ENCODE assay signal across 18 mouse cellular contexts in the genomic region with DNA sequence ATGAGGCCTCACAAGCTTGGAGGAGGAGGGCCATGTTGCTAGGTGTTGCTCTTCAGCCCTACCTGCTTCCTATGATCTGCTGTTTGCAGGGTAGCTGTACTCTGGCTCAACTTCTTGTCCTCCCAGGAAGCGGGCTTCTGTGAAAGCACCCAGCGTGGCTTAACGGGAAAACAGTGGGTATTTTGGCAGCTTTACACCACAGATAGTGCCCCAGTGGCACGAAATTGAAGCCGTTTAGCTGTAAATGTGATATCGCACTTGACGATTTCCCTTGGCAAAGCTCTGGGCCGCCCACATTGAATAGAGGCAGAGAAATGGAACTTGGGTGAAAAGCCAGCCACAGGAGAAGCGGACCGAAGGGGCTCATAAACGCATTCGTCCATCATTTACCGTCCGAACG.
DNase-seq lines count a peak whose midpoint lies in the region; ATAC-seq lines count a peak whose summit lies in the region.
"Had no signal": no experiment of that assay in that cellular context is flagged by ENCODE, and none has a peak within 500 bp of the region (broad histone marks: within the 10 kb centered on the region; RNA-seq: fewer than 3 reads in every experiment).

No protein-coding gene starts in this region.

- H3K9me3 ChIP-seq in kidney, embryonic 16.5 days (ENCODE audit: low read length), result no peaks in the 10 kb centered on the region
- H3K9me3 ChIP-seq in neural tube, embryonic 13.5 days, result no peaks in the 10 kb centered on the region
- no peaks in the 10 kb centered on the region for H3K9me3 ChIP-seq in neural tube, embryonic 15.5 days (replicated peaks)
- H3K9me3 ChIP-seq: heart, embryonic 10.5 days; liver, embryonic 13.5 days; lung, embryonic 15.5 days had no signal

- H3K4me3 ChIP-seq in kidney, embryonic 16.5 days (ENCODE audit: low read length), result peak overlapping the region; percentile 14; the same call in 1 of the 2 replicates
- no peak overlapping the region for H3K4me3 ChIP-seq in neural tube, embryonic 13.5 days
- no peak overlapping the region for H3K4me3 ChIP-seq in neural tube, embryonic 15.5 days (replicated peaks)
- H3K4me3 ChIP-seq: heart, embryonic 10.5 days; liver, embryonic 13.5 days; lung, embryonic 15.5 days had no signal

- no peaks in the 10 kb centered on the region for H3K36me3 ChIP-seq in kidney, embryonic 16.5 days (ENCODE audit: insufficient read depth, low read length)
- no peaks in the 10 kb centered on the region for H3K36me3 ChIP-seq in neural tube, embryonic 13.5 days
- H3K36me3 ChIP-seq in neural tube, embryonic 15.5 days, result no peaks in the 10 kb centered on the region
- H3K36me3 ChIP-seq: heart, embryonic 10.5 days; liver, embryonic 13.5 days; lung, embryonic 15.5 days had no signal

- 35% methylated on average over 15 of the region's 15 CpGs for WGBS in kidney, embryonic 16.5 days
- 52% methylated on average over 15 of the region's 15 CpGs for WGBS in neural tube, embryonic 13.5 days
- WGBS in neural tube, embryonic 15.5 days, result 33% methylated on average over 15 of the region's 15 CpGs

- no peak overlapping the region for H3K9ac ChIP-seq in kidney, embryonic 16.5 days (replicated peaks; ENCODE audit: low read length)
- H3K9ac ChIP-seq in neural tube, embryonic 13.5 days, result no peak overlapping the region
- H3K9ac ChIP-seq in neural tube, embryonic 15.5 days (replicated peaks), result 0 out of 2 replicates have a peak overlapping the region, but pooled peaks have one; percentile 6
- H3K9ac ChIP-seq: liver, embryonic 13.5 days; lung, embryonic 15.5 days had no signal

- H3K4me2 ChIP-seq in kidney, embryonic 16.5 days (replicated peaks; ENCODE audit: low read depth, low read length), result peak overlapping the region; percentile 46
- 0 out of 2 replicates have a peak overlapping the region, but pooled peaks have one; percentile 18 for H3K4me2 ChIP-seq in neural tube, embryonic 13.5 days
- peak overlapping the region; percentile 41 for H3K4me2 ChIP-seq in neural tube, embryonic 15.5 days
- H3K4me2 ChIP-seq: liver, embryonic 13.5 days; lung, embryonic 15.5 days had no signal

- ATAC-seq in frontal cortex, adult (ENCODE audit: low TSS enrichment), result peak; percentile 38
- no peak for ATAC-seq in kidney, embryonic 16.5 days (ENCODE audit: low FRiP score, low TSS enrichment)
- no peak for ATAC-seq in neural tube, embryonic 13.5 days (ENCODE audit: low read depth)
- peak; percentile 40 for ATAC-seq in neural tube, embryonic 15.5 days (ENCODE audit: low FRiP score)
- ATAC-seq: activated CD4-positive, CD25-positive, alpha-beta regulatory T cell, adult 4 months; inflammation-experienced regulatory T-cells, adult 6 months; Patski had no signal

- H3K27ac ChIP-seq in kidney, embryonic 16.5 days (ENCODE audit: low read length), result 0 out of 2 replicates have a peak overlapping the region, but pooled peaks have one; percentile 44
- no peak overlapping the region for H3K27ac ChIP-seq in neural tube, embryonic 13.5 days (replicated peaks)
- no peak overlapping the region for H3K27ac ChIP-seq in neural tube, embryonic 15.5 days (replicated peaks)
- H3K27ac ChIP-seq: heart, embryonic 10.5 days; liver, embryonic 13.5 days; lung, embryonic 15.5 days had no signal

- H3K27me3 ChIP-seq in kidney, embryonic 16.5 days (ENCODE audit: insufficient read depth, low read length), result 0 out of 2 replicates have a peak, but pooled peaks cover 2% of the 10 kb centered on the region
- no peaks in the 10 kb centered on the region for H3K27me3 ChIP-seq in neural tube, embryonic 13.5 days
- H3K27me3 ChIP-seq in neural tube, embryonic 15.5 days (replicated peaks), result no peaks in the 10 kb centered on the region
- H3K27me3 ChIP-seq: liver, embryonic 13.5 days; lung, embryonic 15.5 days; Patski had no signal

- peaks cover 16% of the 10 kb centered on the region for H3K4me1 ChIP-seq in kidney, embryonic 16.5 days (ENCODE audit: insufficient read depth, low read length)
- peaks cover 28% of the 10 kb centered on the region for H3K4me1 ChIP-seq in neural tube, embryonic 13.5 days (replicated peaks)
- peaks cover 17% of the 10 kb centered on the region for H3K4me1 ChIP-seq in neural tube, embryonic 15.5 days
- H3K4me1 ChIP-seq: heart, embryonic 10.5 days; liver, embryonic 13.5 days; lung, embryonic 15.5 days had no signal

- DNase-seq in frontal cortex, postnatal 36 days (ENCODE audit: low spot score in 2 of 2), result no peak
- no peak for DNase-seq in kidney, adult 9 months
- DNase-seq in neural tube, embryonic 10.5 days (ENCODE audit: extremely low spot score, low spot score), result no peak
- no peak for DNase-seq in adipocyte (ENCODE audit: low spot score)
- DNase-seq: adrenal gland, postnatal 36 days; cerebellum, adult 8-10 months; gastrocnemius, postnatal 25 days; liver, embryonic 13.5 days; thymus, postnatal 4 days had no signal

Comparison
In these comparisons a context has a peak if more than half of its experiments do, and no peak if none do; other contexts are left out.
1. ATAC-seq: peak in frontal cortex, adult (single experiment) and neural tube, embryonic 15.5 days (single experiment); none in kidney, embryonic 16.5 days (single experiment) and neural tube, embryonic 13.5 days (single experiment).
2. Peak in every context shown above with its lines, with median percentiles within 50 percentile points of each other: H3K4me2 ChIP-seq.